Mouse (Mus musculus) layer of hippocampus, adult 8-10 months (tissue): ENCODE data around the gene B3gat3. TPM values are rescaled to one million over a fixed set of nuclear protein-coding genes. Genes with fewer than 3 reads are reported as not detected.
"Not testable (repeated sequence)": the region's sequence is repeated elsewhere in the genome, so short reads cannot be mapped to it uniquely, and the experiment has no call there.

Experiments
- DNase-seq, 2 experiments: peaks; one replicate each; pipeline ENCODE4 v3.0.0; 2022; ENCODE audit warnings: low spot score in 2 of 2
- total RNA-seq, 4 experiments: library from RNA; stranded (reverse); gene quantifications; 2 replicates each; pipeline ENCODE4 v1.2.4; 2022

Gene B3gat3
- total RNA-seq, 4 experiments from 2014 or later = 161 to 167 (median 162) TPM

DNA sequence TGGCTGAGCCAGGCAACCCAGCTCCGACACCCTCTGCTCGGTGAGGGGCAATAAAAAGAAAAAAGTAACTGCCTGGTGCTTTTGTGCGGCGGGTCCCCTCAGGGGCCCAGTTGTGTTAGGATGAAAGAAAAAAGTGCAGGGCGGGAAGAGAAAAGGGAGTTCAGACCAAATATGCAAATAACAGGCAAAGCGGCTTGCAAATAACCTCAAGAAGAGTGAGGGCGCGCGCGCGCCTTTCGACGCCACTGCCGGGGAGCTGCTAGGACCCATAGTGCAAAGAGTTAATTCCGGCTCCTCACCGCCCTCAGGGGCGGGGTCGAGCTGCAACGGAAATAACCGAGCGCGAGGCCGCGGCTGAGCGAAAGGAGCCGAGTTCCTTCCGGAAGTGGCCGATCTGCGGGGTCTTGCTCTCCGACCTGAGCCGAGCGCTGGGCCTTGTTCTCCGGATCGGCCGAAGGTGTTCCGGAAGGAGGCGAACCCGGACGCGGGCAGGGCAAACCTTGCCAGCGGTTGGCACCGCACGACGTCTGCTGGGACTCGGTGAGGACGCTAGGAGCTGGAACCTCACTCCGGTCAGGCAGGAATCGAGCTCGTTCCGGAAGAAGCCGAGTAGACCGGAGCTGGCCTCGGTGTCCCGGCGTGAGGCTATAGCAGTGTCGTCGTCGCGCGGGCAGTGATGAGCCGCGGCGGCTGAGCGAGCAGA, 21.5 kb downstream of the B3gat3 start, which contains the start of gene Mta2:
Gene Mta2, plus strand, starts transcription at position 361 of the 703 bp plus-strand sequence.
- peak; percentile 90 to 91 for DNase-seq

DNA sequence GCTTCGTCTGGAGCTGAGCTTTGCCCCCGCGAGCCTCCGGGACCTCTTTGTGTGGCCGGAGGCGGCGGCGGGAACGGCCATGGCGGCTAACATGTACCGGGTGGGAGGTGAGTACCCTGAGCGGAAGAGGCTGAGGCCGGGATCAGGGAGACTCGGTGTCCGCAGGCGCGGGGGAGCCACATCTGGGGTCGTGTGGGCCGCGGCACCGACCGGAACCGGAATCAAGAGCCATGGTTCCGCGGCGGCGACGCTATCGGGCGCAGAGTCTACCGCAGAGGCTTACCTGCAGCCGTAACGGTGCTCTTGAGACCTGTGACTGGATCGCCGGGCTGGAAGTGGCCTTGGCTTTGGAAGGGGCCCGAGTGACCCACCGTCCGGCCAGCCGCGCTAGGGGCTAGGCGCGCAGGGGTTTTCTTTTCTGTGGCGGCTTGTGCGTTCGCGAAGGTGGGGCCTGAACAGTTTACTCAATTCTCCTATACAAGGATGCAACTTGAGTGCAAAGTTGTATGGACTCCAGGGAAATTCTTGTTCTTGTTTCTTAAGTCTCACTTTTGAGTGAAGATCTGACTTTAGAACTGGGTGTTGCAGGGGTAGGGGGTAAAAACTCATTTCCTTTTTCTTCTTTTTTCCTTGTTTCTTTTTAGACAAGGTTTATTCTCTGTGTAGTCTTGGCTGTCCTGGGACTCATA, 22.2 kb downstream of the B3gat3 start:
- no peak for DNase-seq

DNA sequence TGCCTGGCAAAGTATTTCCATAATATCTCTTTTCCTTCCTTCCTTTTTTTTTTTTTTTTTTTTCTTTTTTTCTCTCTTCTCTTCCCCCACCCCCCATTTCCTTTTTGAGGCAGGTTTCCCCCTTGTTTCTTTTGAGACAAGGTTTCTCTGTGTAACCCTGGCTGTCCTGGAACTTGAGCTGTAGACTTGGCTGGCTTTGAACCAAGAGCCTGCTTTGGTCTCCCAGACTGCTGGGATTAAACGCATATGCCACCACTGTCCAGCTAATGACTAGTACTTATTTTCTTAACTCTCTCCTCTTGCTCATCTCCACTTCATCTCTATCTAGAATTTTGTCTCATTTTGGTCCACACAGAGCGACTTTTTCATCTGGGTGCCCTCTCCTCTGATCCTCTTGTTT, 22.9 kb downstream of the B3gat3 start:
- DNase-seq = no peak

DNA sequence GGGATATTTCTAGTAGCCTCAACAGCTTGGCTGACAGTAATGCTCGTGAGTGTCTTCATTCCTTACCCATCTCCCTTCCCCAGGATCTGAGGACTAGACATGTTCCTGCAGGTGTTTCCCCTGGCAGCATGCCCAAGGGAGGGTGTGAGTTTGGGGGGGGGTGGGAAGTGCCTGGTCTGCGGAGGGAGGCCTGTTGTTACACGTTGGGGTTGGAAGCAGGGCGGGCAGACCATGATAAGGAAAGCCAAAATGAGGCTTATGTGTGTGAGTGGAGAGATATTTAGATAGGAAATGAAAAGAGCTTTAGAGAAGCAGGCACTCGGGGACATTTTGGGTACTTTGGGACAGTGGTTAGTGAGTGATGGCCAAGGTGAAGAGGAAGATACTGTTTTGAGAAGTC, 23.9 kb downstream of the B3gat3 start:
- no peak for DNase-seq

DNA sequence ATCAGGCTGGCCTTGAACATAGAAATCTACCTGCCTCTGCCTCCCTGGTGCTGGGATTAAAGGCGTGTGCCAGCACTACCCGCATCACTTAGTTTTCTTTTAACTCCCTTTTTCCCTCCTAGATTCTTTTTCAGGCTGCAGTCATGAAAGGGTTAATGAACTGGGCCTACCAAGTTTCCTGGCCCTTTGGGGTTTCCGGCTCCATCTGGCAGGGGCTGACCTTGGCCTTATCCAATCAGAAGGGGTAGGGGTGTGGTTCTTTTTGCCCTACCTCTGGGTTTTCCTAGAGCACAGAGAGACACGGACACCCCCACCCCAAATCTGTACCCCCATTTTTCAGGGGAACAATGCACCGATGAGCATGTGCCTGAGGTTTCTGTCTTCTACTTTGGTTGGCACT, 24.6 kb downstream of the B3gat3 start:
- DNase-seq = no peak

DNA sequence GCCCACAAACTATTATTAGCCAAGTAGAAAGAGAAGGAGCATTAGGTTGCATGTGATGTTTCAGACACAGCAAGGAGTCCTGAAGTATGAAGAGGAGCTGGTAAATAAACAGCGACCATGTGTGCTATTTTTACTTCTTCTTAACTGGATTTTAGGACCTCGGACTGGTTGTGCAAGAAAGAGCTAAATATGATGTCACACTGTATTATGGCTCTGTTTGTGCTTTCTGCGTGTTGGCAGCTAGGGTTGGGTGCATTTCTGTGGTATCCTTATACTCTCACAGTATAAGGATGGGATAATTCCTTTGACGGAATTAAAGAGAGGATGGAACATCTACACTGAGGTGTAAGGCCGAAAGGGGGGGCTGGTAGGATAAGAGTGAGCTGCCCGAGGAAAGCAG, 25.1 kb downstream of the B3gat3 start:
- no peak for DNase-seq

DNA sequence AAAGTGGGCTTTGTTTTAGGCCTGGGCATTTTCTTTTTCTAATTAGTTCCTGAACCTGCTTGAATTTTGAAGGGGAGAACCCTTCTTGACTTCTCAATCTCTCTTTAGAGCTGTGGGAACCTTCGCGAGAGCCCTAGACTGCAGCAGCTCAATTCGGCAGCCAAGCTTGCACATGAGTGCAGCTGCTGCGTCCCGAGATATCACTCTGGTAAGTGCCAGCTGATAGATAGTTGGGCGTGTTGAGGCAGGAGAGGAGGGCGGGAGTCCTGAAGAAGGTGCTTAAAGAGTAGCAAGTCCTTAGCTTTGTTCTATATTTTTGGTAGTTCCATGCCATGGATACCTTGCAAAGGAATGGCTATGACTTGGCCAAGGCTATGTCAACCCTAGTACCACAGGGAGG, 26.8 kb downstream of the B3gat3 start:
- no peak for DNase-seq

DNA sequence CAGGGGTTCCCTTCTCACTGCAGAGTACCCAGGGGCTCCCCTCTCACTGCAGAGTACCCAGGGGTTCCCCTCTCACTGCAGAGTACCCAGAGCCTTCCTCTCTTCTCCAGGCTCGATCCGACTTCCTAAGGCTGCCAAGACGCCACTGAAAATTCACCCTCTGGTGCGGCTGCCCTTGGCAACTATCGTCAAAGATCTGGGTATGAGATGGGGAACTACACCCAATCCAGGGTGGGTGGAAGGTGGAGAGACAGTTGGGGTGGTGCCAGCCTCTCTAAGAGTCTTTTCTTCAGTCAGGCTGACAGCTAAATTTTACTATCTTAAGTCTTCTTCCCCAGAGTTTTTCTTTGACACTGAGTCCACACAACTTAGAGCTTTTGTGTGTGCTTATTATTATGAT, 30.0 kb downstream of the B3gat3 start:
- DNase-seq = no peak

DNA sequence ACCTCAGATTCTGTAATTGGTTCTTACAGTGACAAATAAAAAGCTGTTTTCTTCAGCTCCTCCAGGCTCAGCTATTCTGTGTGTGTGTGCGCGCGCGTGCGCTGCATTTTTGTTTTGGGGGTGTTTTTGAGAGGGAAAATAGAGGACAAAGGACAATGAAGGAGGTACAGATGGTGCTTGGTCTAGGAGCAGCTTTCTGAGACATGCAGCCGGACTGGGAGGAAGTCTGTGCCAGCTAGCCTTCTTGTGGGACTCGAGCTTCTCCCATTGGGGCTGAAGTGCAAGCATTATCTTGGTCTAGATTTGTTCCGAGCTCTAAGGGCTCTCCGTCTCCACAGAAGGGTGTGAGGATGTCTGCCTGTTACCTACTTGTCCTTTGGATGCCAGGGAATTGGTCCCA, 32.1 kb downstream of the B3gat3 start:
- no peak for DNase-seq

DNA sequence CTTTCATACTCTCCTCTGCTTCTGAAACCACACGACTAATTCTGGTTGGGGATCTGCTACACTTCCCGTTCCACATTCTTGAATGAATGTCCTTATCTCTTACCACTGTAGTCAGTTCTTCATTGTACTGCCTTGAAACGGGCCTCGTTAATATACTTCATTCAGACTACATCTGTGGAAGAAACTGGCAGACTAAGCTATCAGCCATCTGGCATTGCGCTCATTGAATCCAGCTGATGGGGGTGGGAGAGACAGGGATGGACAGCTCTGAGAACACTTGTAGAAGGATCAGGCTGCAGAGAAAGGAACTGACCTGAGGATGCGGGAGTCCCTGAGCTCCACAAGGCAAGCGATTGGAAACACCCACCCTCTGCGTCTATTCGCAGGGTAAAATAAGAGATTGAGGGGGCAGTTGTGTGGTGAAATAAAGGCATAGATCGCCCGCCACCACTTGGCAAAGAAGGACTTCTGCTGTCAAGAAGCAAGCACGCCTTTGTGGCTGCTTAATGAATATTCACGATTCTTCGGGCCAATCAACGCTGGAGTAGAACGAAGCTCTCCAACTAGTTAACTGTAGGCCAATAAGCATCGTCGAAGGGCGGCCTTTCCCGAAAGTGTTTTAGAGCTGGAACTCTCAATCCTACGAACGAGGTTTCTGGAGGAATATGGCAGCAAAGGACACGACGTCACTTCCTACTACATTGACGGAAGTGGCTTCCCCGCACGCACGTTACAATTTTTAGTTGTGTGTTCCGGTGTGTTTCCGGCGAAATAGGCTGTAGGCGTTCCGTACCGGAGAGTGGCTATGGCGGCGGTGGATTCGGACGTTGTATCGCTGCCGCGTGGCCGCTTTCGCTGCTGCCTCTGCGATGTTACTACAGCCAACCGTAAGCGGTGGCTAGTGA, 33.2 kb downstream of the B3gat3 start, which contains the start of gene Tut1:
Gene Tut1, plus strand, starts transcription at position 713 of the 905 bp plus-strand sequence.
- DNase-seq = peak; percentile 94 to 97

DNA sequence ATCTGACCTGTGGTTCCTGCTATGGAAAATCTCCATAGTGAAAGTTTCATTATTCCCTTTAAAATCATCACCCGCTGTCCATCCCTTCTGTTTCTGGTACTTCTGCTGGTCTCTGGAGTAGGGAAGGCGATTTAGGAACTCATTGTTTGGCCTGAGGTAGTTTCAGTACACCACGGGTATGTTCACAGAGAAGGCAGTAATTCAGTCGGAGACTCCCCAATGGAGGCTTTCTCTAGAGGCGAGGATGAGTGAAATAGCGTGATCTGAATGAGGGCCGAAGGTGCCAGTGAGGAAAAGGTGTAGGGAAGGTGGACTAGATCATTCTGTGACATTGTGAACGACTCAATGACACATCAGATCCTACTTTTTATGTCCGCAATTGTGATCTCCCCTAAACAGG, 34.0 kb downstream of the B3gat3 start:
- DNase-seq = no peak

DNA sequence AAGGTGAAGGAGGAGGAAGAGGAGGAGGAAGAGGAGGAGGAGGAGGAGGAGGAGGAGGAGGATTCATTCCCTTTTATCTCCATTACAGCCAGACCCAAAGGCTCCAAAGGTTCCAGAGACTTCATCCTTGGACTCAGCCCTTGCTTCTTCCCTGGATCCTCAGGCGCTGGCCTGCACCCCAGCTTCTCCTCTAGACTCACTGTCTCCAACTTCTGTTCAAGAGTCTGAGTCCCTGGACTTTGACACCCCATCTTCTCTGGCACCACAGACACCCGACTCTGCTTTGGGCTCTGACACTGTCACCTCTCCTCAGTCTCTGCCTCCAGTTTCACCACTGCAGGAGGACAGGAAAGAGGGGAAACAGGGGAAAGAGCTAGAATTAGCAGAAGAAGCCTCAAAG, 42.1 kb downstream of the B3gat3 start:
- no peak for DNase-seq

DNA sequence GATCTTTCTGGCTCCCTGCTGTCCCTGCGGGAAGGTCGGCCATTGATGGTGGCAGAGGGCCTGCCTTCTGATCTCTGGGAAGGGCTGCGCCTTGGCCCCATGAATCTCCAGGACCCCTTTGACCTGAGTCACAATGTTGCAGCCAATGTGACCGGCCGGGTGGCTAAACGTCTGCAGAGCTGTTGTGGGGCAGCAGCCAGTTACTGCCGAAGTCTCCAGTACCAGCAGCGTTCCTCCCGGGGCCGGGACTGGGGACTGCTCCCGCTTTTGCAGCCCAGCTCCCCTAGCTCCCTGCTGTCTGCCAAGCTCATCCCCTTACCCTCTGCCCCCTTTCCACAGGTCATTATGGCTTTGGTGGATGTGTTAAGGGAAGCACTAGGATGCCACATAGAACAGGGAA, 44.9 kb downstream of the B3gat3 start:
- no peak for DNase-seq

DNA sequence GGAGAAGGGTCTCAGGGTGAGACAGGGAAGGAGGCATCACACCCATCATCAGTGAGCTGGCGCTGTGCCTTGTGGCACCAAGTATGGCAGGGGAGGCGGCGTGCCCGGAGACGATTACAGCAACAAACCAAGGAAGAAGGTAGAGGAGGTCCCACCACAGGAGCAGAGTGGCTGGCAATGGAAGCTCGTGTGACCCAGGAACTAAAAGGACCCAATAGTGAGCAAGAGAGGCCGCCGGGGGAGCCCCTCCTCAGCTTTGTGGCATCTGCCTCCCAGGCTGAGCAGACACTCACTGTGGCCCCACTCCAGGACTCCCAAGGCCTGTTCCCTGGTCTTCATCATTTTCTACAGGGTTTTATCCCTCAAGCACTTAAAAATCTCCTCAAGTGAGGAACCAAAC, 45.6 kb downstream of the B3gat3 start:
- DNase-seq = no peak

DNA sequence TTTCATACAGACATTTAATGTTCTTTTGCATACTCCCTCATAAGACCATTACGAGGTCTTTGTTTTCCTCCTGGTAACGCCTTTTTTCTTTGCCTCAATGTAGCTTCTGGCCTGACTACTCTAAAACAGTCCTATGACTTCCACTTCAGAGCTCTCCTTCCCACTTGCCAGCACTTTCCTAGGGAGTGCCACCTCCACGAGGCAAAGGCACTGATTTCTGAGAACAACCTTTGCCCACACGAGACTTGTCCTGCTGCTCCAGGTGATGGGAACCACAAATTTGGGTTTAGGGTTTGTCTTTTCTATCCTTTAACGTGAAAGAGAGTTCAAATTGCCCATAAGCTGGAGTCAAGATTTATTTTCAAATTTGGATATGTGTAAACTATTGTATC, 46.0 kb downstream of the B3gat3 start:
- no peak for DNase-seq

DNA sequence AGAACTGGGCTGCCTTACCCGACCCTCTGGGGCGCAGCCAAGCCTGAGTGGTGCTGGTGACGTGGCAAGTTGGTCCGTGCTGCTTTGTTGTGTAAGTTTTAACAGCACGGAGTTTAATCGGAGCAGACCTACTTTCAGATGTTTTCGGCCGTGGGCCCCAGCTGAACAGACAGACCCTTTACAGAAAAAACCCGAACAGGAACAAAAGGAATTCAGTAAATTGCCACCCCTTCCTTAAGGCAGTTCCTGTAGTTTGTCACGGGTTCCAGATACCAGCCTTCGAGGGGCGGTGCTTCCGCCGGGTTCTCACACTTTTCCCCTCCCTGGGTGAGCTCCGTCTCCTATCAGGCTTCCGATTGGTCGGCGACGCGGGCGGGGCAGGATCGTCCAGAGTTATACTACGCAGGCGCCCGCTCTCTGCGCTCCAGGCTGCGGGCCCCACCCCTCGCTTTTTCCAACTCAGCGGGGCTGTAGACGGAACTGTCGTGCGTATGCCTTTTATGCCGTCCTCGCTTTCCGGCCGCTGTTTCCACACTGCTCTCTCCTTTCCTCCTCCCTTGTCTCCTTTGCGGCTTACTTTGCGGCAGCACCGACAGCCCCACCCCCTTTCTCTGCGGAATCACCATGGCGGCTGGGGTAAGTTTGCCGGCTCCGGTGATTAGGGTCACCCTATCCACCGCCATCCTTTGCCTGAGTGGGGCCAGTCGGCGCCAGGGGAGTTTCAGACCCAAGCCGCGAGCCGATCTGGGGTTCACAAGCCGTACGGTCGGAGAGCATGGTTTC, 46.6 kb downstream of the B3gat3 start, which contains the start of gene Eef1g:
Gene Eef1g, plus strand, starts transcription at position 452 of the 783 bp plus-strand sequence.
- peak; percentile 99 to 100 for DNase-seq

DNA sequence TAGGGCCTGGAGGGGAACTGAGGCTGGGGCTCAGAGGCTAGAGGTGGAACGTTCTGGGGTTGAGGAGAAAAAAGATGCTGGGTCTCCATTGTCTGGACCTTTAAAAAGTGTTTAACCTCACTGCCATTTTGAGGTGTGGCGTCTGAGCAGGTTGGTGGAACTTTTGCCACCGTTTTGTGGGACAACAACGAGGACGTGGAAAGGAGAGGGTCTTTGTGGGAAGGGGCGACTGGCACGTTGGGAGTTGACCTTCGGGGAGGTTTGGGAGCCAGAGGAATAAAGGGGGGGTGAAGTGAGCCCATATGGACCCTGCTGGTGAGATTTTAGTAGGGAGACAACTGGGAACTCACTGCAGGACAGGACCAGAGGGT, 47.2 kb downstream of the B3gat3 start:
- DNase-seq = no peak

DNA sequence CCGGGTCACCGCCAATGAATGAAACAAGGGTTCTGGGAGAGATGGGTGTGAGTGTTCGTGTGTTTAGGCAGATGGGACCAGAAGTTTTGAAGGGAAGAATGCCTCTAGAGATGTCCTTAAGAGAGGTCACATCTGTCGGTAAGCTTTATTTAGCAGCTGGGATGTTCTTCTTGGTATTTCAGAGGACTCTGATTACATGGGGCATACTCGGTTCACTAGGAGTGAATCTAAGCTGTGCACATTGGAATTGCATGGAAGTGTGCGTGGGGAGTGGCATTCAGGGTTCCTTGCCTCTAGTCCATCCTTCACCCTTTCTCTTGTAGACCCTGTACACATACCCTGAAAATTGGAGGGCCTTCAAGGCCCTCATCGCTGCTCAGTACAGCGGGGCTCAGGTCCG, 47.7 kb downstream of the B3gat3 start:
- no peak for DNase-seq

DNA sequence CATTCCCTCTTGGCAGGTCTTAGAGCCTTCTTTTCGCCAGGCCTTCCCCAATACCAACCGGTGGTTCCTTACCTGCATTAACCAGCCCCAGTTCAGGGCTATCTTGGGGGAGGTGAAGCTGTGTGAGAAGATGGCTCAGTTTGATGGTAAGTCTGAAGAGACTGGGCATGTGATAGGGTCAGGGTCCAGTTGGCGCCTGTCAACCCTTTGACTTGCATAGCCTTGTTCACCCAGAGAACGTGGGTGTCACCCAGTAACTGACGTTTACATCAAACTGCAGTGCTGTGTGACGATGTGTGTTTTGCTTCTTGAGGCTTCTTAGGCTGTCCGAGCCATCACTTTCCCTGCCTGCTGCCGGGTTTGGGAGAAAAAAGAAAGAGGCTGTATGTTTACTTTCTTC, 52.3 kb downstream of the B3gat3 start:
- DNase-seq = not testable (repeated sequence)

DNA sequence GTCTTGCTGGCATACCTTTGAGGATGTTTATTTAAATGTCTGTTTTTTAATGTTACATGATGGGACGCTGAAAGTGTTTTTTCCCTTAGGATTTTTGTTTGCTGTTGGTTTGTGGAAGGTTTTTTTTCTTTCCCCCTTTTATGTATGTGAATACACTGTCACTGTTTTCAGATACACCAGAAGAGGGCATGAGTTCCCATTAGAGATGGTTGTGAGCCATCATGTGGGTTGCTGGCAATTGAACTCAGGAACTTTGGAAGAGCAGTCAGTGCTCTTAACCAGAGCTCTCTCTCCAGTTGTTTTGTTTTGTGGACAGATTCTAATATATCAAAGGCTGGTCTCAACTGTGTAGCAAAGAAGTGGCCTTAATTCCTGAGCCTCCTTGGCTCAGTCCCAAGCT, 54.5 kb downstream of the B3gat3 start:
- no peak for DNase-seq

DNA sequence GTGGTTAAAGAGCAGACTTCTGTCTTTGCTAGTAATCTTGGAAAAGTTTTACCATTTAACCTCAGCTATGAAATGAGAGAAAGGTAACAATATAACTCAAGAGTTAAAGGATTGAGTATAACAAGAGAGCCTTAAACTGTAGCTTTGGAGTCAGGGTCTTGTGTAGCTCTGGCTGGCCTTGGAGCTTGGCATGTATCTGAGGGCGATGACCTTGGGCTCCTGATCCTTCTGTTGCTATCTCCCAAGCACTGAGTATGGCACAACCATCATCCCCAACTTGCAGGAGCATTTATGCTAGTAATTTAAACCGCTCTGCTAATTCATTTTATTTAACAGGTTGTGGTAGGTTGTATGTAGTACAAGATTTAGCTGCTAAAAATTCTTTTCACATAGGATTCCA, 55.3 kb downstream of the B3gat3 start:
- no peak for DNase-seq
